Mouse (Mus musculus) bone marrow macrophage, adult 2 months (primary cell): ENCODE results near the gene Trim44. TPM values are rescaled to one million over a fixed set of nuclear protein-coding genes. Genes with fewer than 3 reads are reported as not detected.

Source experiments
- H3K27ac ChIP-seq: 2 replicates; pipeline ENCODE4 v1.5.1; 2012; ENCODE audit warnings: low read depth, low read length; ENCODE audit not compliant: insufficient read depth
- H3K4me1 ChIP-seq: 2 replicates; pipeline ENCODE4 v1.6.1; 2012; ENCODE audit warnings: low read length; ENCODE audit not compliant: control insufficient read depth, insufficient read depth
- H3K4me3 ChIP-seq: 2 replicates; pipeline ENCODE4 v1.5.1; 2012; ENCODE audit warnings: mild to moderate bottlenecking, low read length, moderate library complexity; ENCODE audit not compliant: insufficient read depth
- CTCF ChIP-seq: IDR thresholded peaks from 2 replicates; pipeline ENCODE4 v1.5.1; 2012; ENCODE audit warnings: low read depth, mild to moderate bottlenecking, low read length, moderate library complexity
- POLR2A ChIP-seq: IDR thresholded peaks from 2 replicates; pipeline ENCODE4 v1.6.1; 2012; ENCODE audit warnings: mild to moderate bottlenecking, low read depth, low read length, borderline replicate concordance
- polyA plus RNA-seq: library from polyadenylated mRNA; stranded (reverse); fragments of >200 nt; gene quantifications from 2 replicates; pipeline ENCODE4 v1.2.4, GENCODE M21; 2012; ENCODE audit not compliant: missing spikeins, insufficient read depth, insufficient read length

The Trim44 gene
- polyA plus RNA-seq, 1 experiment = 29.9 TPM

DNA sequence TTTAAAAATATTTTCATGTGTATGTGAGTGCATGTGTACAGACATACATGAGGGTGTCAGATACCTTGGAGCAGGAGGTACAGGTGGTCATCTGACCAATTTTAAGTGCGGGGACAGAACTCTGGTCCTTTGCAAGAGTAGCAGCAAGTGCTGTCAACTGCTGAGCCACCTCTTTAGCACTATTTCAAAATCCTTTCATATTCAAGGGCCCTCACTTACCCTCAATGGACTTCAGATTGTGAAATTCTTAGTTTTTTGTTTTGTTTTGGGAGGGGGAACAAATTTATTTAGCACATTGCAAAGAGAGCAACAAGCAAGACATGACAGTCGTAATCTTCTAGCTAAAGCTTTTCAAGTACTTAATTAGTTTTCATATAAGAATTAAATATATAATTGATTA is 81.7 kb downstream of the Trim44 start:
- TF ChIP-seq POLR2A (no peak), CTCF (no peak)
- H3K27ac ChIP-seq = no peak overlapping the region
- no peak overlapping the region for H3K4me3 ChIP-seq
- H3K4me1 ChIP-seq = peaks cover 4% of the 10 kb centered on the region; the same call in 1 of the 2 replicates

DNA sequence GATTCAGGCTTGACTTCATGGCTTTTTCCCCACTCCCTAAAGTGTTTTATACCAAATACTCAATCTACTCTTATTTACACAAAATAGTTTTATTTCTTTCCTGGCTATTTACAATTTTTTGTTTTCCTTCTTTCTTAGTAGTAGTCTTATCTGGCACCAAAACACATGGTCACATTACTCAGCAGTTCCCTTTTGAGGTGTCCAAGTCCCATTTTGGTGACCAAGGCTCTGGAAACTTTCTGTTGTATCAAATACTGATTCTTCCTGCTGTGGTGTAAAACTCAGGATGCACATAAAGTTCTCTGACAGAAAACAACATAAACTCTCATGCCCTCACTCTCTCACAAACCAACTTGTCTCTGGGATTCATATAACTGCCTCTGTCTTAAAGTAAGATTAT is 83.3 kb downstream of the Trim44 start:
- TF ChIP-seq CTCF = no peak
- TF ChIP-seq POLR2A = no peak
- 0 out of 2 replicates have a peak, but pooled peaks cover 2% of the 10 kb centered on the region for H3K4me1 ChIP-seq
- no peak overlapping the region for H3K4me3 ChIP-seq
- H3K27ac ChIP-seq = no peak overlapping the region

DNA sequence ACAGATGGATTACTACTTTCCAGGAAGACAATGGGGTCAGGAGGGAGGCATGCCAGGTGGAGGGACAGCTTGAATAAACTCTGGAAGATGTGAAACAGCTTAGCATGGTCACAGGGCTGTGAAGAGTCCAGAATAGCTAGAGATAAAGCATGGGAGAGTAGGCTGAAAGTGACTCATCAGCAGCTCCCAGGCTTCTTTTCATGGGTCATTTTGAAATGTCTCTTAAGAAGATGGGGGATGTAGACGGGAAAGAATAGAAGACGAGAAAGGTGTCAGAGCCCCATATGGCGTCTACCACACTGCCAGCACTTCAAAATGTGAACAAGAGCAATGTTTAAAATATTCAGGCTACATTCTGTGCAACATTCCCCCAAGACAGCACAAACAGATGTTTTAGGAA is 91.1 kb downstream of the Trim44 start:
- TF ChIP-seq POLR2A = no peak
- TF ChIP-seq CTCF = no peak
- no peak overlapping the region for H3K4me3 ChIP-seq
- H3K4me1 ChIP-seq = peaks cover 5% of the 10 kb centered on the region; the same call in 1 of the 2 replicates
- H3K27ac ChIP-seq = no peak overlapping the region

DNA sequence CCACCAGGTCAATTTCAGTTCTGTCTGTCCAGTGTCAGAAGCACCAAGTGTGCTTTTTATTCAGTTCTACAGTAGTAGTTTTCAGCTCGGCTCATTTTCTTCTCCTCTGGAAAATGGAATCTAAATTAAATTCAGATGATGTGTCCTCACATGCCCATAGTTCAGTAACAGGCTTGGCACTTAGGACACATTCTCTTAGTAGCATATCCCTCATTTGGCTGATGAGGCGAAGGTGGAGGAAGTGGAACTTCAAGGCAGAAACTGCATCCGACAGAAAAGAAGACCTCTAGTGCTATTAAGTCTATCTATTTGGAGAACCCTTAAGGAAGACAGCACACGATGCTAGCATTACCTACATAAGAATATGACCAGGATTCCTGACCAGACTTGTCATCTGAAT is 92.5 kb downstream of the Trim44 start:
- Histone ChIP-seq H3K4me1 (peaks cover 5% of the 10 kb centered on the region; the same call in 1 of the 2 replicates), H3K4me3 (no peak overlapping the region), H3K27ac (no peak overlapping the region)
- no peak for TF ChIP-seq CTCF
- no peak for TF ChIP-seq POLR2A

DNA sequence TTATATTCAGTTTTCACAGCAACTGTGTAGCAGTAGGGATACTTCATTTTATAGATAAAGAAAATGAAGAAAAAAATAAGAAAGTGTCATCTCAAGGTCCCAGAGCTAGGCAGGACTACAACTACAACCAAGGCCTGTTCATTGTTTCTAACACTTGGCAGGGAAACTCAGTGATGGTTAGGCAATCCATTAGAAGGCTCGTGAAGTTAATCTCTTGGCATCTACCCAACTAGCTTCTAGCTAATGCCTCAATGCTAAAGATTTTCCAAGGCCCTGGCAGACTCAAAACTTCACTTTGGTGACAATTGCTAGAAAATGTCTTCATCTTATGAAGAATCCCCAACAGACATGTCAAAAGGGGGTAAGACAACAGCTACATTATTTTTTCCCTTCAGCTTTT is 93.0 kb downstream of the Trim44 start:
- no peak overlapping the region for H3K4me3 ChIP-seq
- TF ChIP-seq CTCF (no peak), POLR2A (no peak)
- H3K27ac ChIP-seq = no peak overlapping the region
- peaks cover 5% of the 10 kb centered on the region; the same call in 1 of the 2 replicates for H3K4me1 ChIP-seq

DNA sequence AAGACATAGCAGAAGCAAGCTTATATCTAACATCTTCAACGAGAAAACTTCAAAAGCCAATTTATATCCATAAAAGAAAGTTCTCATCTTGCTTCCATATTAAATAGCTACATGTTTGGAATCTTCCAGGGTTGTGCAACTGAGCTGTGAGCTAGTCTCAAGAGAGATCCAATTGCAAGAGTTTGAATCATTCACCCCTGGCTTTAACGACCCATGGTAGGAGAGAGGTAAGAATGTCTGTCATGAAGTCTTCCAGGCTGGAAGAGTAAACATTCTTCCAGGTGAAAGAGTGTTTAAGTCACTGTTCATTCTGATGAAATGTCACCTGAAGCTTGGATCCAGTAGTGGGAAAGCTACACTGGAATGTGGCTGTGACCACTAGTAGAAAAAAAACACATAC is 93.6 kb downstream of the Trim44 start:
- no peak overlapping the region for H3K27ac ChIP-seq
- no peak for TF ChIP-seq POLR2A
- no peak for TF ChIP-seq CTCF
- peaks cover 5% of the 10 kb centered on the region; the same call in 1 of the 2 replicates for H3K4me1 ChIP-seq

DNA sequence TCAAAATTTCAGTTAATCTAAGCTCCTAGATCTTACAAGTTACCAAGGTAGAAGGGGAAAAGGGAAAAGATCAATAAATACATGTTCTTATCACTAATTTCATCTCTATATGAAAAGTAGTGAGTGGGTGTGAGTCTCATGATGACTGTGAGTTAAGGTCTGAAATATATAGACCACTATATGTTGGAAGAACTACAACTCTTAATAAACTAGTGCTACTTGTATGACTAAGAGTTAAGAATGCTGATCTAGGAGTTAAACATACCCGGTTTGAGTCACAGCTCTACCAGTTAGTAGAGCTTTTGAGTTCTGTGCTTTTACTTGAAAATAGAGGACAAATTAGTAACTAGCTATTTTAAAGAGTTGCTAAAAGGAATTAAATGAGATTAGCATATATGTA is 94.7 kb downstream of the Trim44 start:
- Histone ChIP-seq H3K4me1 (peaks cover 5% of the 10 kb centered on the region; the same call in 1 of the 2 replicates), H3K27ac (no peak overlapping the region), H3K4me3 (no peak overlapping the region)
- no peak for TF ChIP-seq POLR2A
- no peak for TF ChIP-seq CTCF

More for the DNA sequence above, 93.6 kb downstream of the Trim44 start:
- H3K4me3 ChIP-seq = no peak overlapping the region

DNA sequence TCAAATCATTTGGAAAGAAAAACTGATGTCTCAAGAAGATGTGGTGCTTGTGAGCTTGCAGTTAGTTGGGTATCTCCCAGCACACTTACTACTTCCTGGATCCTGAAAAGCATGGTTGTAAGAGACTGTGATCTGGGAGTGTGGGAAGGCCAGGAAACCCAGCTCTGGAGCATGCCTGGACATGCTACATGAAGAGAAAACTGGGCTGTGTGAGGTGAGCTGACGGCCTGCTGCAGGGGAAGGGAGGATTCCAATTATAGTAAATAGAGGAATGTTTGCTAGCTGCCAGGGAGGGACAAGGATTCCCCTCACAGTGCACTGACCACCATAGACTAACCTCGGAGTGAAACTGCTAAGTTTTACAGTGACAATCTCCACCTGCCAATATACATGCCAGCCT is 104.4 kb downstream of the Trim44 start:
- no peak overlapping the region for H3K4me3 ChIP-seq
- H3K27ac ChIP-seq = no peak overlapping the region
- peaks cover 2% of the 10 kb centered on the region; the same call in 1 of the 2 replicates for H3K4me1 ChIP-seq
- no peak for TF ChIP-seq POLR2A
- TF ChIP-seq CTCF = no peak

DNA sequence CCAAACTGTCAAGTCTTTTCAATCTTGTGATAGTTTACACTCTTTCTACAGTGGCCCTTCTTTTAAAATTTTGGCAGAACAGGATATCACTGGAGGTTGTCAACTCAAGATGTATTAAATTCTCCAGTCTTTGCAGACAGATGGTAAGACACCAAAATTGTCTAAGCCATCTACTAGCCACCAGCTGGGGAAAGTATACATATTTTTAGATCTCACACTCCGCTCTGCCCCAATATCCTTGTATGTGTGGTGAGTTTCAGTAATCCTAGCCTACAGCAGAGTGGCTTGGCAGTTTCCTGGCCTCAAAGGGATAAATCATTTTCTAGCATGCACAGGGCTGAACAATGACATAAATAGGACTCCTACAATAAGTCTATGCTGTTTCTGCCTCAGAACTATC is 105.1 kb downstream of the Trim44 start:
- TF ChIP-seq CTCF (no peak), POLR2A (no peak)
- H3K27ac ChIP-seq = no peak overlapping the region
- H3K4me3 ChIP-seq = no peak overlapping the region
- H3K4me1 ChIP-seq = peaks cover 2% of the 10 kb centered on the region; the same call in 1 of the 2 replicates

DNA sequence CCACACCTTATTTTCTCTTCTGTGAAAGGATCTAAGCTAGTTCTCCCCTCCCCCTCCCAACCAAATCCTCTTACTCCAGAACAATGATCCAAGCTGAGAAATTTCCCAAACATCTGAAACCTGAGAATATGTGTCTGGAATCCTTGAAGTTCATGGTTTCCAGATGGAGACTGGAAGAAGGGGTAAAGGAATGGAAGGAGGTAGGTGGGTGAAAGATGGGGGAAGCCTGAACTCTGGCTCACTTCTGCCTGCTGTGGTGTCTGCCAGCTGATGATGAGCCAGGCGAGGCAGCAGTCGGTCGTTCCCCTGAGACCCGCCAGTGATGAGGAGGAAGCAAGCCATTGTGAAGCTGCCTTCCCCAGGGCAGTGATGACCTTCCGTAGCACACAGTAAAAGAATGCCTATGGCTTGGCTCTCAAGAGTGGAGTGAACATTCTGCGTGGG is 112.8 kb downstream of the Trim44 start:
- Histone ChIP-seq H3K27ac (no peak overlapping the region), H3K4me1 (peaks cover 5% of the 10 kb centered on the region), H3K4me3 (no peak overlapping the region)
- TF ChIP-seq POLR2A = no peak
- no peak for TF ChIP-seq CTCF

DNA sequence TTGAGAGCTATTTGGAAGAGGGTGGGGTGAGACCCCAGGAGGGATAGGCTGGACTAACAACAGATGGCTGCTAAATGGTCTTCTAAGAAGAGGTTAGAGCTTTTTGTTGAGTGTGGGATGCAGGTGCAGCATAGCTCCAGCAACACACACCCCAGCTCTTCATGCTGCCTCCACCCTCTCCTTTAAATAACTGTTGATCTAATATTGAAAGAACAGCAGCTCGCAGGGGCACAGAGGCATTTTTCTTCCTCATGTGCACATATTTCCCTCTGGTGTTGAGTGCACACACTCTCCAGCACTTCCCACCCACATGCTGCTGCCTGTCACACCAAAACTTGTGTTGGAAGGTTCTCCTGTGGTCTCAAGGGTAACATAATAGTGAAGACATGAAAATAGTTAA is 114.4 kb downstream of the Trim44 start:
- TF ChIP-seq CTCF (no peak), POLR2A (no peak)
- H3K4me1 ChIP-seq = peaks cover 5% of the 10 kb centered on the region
- no peak overlapping the region for H3K4me3 ChIP-seq
- no peak overlapping the region for H3K27ac ChIP-seq
